Mouse (Mus musculus): ENCODE data around the gene Zdhhc14. TPM values are rescaled to one million over a fixed set of nuclear protein-coding genes. Genes with fewer than 3 reads are reported as not detected.

The Zdhhc14 gene
- polyA plus RNA-seq, 2 experiments from 2014 or later, result 0.15 to 0.17 TPM

DNA sequence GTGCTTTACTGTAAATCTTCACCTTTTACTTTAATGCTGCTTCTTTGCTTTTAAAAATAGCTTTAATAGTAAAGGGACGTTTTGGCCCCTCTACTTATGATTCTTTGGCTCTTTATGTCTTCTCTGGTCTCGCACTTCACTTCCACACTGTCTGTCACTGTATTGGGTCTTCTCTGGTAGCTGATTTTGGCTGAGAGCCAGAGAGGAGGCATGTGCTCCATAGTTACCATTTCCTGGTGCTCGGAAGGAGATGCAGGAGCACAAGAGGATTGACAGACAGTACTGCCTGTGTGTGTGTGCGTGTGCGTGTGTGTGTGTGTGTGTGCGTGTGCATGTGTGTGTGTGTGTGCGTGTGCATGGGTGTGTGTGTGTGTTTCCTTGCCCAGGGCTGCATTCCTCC lies 14.2 kb downstream of the Zdhhc14 start:
- ATAC-seq, result no peak

- ATAC-seq, result no peak
These were observed 14.6 kb downstream of the Zdhhc14 start for GRCm38 (mm10) chr17:5506988-5507387.

DNA sequence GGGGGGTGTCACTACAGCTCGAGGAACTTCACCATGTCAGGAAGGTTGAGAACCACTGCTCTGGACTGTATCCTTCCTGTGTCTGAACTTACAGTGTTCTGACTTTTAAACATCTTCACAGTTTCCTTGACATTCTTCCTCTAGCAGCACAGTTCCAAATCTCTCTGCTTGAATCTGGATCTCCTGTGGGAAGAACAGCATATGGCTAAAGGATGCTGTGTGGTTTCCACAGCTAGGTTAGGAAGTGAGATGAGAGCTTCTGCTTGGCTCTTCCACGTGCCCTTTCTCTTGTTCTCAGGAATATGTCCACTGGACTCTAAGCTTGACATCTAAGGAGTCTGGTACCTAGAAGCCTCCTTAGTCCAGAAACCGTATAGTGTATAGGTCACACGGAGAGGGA lies 15.7 kb downstream of the Zdhhc14 start:
- no peak for ATAC-seq

GRCm38 (mm10) chr17:5510564-5510963 lies 18.2 kb downstream of the Zdhhc14 start:
- no peak for ATAC-seq

DNA sequence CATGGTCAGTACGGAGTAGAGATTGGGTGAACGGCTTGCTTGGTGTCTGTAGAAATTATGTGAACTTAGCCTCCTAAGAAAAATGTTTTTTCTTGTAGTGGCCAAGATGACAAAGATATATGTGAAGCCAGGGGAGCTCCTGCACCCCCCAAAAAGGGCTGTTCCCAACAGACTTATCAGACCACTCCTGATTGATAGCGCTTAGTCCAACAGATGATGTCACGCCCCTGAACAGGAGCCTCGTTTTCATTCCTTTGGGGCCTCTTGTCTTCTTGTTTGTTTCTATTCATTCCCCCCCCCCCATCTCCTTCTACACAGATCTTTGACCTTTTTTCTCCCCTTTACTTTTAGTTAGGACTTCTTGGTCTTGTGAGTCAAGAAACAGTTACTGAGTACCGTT lies 19.4 kb downstream of the Zdhhc14 start:
- ATAC-seq, result no peak

DNA sequence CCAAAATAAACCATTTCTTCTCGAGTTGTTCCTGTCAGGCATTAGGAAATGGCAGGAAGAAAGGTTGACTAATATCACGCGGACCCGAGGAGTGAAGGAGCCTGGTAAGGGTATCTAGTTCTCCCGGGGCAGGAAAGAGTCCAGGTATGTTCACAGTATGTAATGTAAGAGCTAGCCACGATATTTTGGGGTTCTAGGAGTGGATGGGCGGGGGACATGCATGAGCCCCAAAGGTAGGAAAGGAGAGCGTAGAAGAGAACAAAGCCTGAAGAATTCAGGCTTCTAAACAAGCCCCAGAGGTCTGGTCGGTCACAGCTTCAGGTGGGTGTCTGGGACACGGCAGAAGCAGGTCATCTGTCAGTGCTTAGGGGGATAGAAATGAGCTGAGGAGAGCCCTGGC lies 27.1 kb downstream of the Zdhhc14 start:
- no peak for ATAC-seq

DNA sequence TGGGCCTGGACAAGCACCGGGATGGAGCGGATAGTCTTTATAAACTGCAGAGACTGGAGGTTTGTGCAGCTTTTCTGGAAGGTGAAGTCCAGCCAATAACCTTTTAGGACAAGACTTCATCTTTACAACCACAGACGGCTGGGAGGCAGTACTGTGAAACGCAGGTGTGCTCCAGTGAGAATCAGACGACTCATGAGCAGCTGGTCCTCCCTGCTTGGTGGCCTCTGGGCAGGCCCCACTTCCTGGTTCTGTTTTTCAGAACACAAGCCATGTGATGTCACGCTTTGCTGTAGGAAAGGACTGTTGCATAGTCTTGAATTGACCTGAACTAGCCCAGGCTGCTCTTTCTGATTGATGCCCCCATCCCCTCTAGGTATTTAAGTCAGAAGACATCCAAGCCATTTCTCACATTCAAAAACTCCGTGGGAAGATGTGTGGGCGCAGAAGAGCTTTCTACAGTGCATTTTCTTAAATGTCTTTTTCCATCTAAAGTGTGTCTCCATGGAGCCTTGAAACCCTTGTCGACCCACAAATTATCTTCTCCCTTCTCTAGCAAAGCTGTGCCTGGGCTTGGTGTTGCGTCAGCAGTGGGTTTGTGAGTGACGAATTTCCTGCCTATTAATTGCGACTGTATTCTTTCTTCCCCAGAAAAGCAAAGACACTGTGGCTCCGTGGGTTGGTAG lies 27.7 kb downstream of the Zdhhc14 start:
- no peak for ATAC-seq

DNA sequence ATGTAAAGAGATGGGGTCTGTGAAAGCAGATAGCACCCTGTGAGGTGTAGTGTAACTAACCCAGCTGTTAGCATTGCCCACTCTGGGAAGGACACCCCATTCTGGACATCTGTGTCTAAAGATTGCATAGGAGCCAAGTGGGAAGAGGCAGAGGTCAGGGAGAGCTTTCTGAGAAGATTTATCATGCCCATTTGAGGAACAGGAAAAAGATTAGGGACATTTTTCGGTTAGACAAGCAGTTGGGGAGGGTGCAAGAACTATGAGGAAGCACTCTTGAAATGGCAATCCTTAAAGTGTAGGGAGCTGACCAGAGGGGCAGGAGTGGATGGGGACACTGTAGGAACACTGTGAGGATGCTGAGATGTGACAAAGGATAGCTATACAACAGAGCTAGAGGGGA lies 29.2 kb downstream of the Zdhhc14 start:
- ATAC-seq, result no peak

GRCm38 (mm10) chr17:5529552-5529951 lies 37.2 kb downstream of the Zdhhc14 start:
- no peak for ATAC-seq

GRCm38 (mm10) chr17:5532816-5533215 lies 40.5 kb downstream of the Zdhhc14 start:
- no peak for ATAC-seq

DNA sequence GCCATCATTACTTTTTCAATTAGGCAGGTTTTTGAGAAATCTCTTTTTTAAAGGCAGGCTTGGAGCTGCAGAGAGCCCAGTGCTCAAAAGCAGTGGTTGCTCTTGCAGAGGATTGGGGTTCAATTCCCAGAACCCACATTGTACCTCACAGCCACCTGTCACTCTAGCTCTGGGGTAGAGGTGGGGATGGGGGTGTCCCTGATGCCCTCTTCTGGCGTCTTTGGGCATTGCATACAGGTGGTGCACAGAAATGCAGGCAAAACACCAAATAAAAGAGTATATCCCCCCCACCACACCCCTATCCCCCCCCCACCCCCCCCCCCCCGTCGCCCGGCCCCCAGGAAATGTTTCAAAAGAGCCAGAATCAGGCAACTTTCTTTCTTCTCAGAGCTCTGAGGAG lies 43.0 kb downstream of the Zdhhc14 start:
- ATAC-seq, result no peak

GRCm38 (mm10) chr17:5536259-5537094 lies 44.1 kb downstream of the Zdhhc14 start:
- no peak for ATAC-seq

- no peak for ATAC-seq
These were observed 44.8 kb downstream of the Zdhhc14 start for GRCm38 (mm10) chr17:5537095-5537575.

DNA sequence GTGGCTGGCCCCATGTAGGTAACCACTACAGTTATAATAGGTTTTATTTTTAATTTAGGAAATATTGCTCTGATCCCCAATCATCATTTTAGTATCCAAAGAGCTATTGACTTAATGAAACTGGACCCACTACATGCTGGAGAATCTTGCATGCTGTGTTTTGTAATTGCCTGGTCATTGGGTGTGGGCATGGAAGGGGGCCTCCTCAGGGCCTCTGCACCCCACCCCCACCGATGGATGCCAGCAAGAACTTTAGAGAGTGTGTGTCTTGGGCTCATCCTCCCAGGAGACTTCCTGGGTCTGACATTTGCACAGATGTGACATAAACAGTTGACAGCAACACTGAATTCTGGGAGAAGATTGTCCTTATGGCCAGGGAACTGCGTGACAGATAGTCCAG lies 49.8 kb downstream of the Zdhhc14 start:
- ATAC-seq, result no peak

GRCm38 (mm10) chr17:5544065-5544464 lies 51.7 kb downstream of the Zdhhc14 start:
- no peak for ATAC-seq

- ATAC-seq, result no peak
These were observed 52.7 kb downstream of the Zdhhc14 start for GRCm38 (mm10) chr17:5545065-5545464.

DNA sequence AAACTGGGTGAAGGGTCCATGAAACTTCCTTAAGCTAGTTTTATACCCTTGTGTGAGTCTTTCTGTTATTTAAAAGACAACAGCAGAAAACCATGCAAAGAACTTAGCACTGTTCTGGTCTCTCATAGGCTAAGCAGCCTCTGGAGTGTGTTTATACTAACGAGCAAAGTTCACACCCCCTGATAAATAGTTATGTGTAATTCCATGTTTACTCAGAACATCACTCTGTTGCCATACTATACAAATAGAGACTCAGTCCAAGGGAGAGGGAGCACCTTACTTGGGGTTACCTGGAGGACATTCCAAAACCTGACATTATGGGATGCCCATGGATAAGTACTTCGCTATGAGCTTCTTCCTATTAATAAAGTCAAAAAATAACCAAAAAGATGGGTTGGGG lies 56.2 kb downstream of the Zdhhc14 start:
- no peak for ATAC-seq

GRCm38 (mm10) chr17:5549460-5549859 lies 57.1 kb downstream of the Zdhhc14 start:
- ATAC-seq, result no peak

DNA sequence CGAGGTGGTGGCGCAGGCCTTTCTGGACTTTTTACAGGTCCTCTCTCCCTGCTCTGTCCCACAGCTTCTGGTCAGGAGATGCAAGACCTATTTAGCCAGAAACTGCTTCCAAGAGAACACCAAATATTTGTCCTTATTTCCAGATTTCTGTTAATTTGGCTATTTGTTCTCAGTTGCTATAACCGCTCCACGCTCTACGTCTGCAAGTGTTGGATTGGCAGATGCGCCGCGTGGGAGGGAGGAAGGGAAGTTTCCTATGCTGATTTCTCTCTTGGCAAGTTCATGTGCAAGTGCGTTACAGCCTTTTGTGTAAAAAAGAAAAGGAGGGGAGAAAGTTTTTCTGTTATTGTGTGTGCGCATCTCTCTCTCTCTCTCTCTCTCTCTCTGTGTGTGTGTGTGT lies 58.1 kb downstream of the Zdhhc14 start:
- ATAC-seq, result no peak

DNA sequence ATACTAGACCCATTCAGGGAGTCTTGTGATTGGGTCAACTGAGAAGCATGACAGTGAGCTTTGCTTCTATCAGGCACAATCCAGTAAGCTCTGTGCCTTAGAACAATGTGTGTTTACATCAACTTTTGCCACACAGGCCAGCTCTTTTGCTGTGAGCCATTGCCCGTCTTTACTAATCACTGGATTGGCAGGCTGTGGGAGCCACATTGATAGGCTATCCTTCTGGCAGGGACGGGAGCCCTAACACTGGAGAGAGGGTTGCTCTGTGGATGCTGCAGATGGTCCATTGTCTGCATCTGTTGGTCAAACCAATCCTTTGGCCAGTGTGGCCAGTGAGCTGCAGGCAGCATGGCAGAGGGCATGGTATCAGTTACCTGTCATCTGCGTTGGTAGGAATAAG lies 58.8 kb downstream of the Zdhhc14 start:
- no peak for ATAC-seq

- ATAC-seq, result no peak
These were observed 59.8 kb downstream of the Zdhhc14 start for GRCm38 (mm10) chr17:5552036-5552760.

- no peak for ATAC-seq
These were observed 61.2 kb downstream of the Zdhhc14 start for GRCm38 (mm10) chr17:5553556-5553955.

- ATAC-seq, result no peak
These were observed 62.2 kb downstream of the Zdhhc14 start for GRCm38 (mm10) chr17:5554573-5554972.

All from activated CD4-positive, CD25-positive, alpha-beta regulatory T cell, adult 4 months (primary cell).